Mouse (Mus musculus) stomach, postnatal 0 days (tissue): Measurements from ENCODE around the gene Sdc4.

Source experiments
- CTCF ChIP-seq: IDR thresholded peaks from 2 replicates; pipeline ENCODE4 v1.5.1; 2016; ENCODE audit warnings: antibody characterized with exemption, low read depth, mild to moderate bottlenecking, moderate library complexity
- EP300 ChIP-seq: optimal IDR thresholded peaks from 2 replicates; pipeline ENCODE3; 2016; ENCODE audit warnings: antibody characterized with exemption

- TF ChIP-seq EP300 (no peak), CTCF (no peak)
Observed at GRCm38 (mm10) chr2:164426121-164426520, 17.6 kb downstream of the Sdc4 start.
